Comparison of ENCODE assay signal across 19 mouse cellular contexts in the genomic region with DNA sequence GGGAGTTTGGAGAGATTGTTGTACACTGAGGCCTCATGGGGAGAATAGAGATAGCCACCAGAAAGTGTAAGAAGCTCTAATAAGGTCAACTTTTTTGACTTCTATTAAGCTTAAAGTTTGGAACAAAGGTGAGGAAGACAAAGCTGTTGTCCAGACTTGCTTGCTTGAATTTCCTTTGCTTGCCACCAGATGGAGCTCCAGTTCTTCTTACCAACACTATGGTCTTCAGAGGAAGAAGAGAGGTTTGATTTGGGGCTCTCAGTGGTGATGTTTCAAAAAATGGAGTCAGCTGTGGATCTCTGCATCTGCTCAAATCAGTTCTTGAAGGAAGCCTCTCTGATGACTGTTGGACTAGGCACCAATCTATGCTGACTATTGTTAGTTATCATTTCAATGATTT. TPM values are rescaled to one million over a fixed set of nuclear protein-coding genes. Genes with fewer than 3 reads are reported as not detected.
DNase-seq lines count a peak whose midpoint lies in the region; ATAC-seq and TF ChIP-seq lines count a peak whose summit lies in the region.
"Not testable (repeated sequence)": the region's sequence is repeated elsewhere in the genome, so short reads cannot be mapped to it uniquely, and the experiment has no call there.
"Had no signal": no experiment of that assay in that cellular context is flagged by ENCODE, and none has a peak within 500 bp of the region (broad histone marks: within the 10 kb centered on the region; RNA-seq: fewer than 3 reads in every experiment).

No protein-coding gene starts in this region.

- H3K4me3 ChIP-seq in heart, postnatal 0 days (ENCODE audit: low read depth, low read length); lung, embryonic 14.5 days (ENCODE audit: low read depth, low read length): not testable (repeated sequence)

- H3K9ac ChIP-seq in heart, postnatal 0 days (replicated peaks; ENCODE audit: low read depth, low read length); lung, embryonic 14.5 days: not testable (repeated sequence)

- DNase-seq in 3T3-L1 (ENCODE audit: low read depth, low spot score) (peak; percentile 2), NIH3T3 (ENCODE audit: low read depth) (peak; percentile 6)
- DNase-seq in heart, postnatal 0 days (ENCODE audit: low spot score); lung, embryonic 14.5 days: not testable (repeated sequence)
- peak; percentile 13 for DNase-seq in kidney, postnatal 10 days
- DNase-seq in left cerebral cortex, adult 11 months (ENCODE audit: low spot score): peak; percentile 18
- peak; percentile 18 for DNase-seq in retina, embryonic 14.5 days (ENCODE audit: low spot score)

- not testable (repeated sequence) for H3K36me3 ChIP-seq in heart, postnatal 0 days (replicated peaks; ENCODE audit: control insufficient read depth, insufficient read depth, low read length); lung, embryonic 14.5 days (ENCODE audit: insufficient read depth)

- not testable (repeated sequence) for H3K4me1 ChIP-seq in heart, postnatal 0 days (ENCODE audit: control insufficient read depth, insufficient read depth); lung, embryonic 14.5 days (ENCODE audit: insufficient read depth)

- TF ChIP-seq EP300 in heart, postnatal 0 days (IDR thresholded peaks at IDR 0.05; ENCODE audit: low read depth): not testable (repeated sequence)

- not testable (repeated sequence) for H3K27ac ChIP-seq in heart, postnatal 0 days (ENCODE audit: low read depth); lung, embryonic 14.5 days (ENCODE audit: low read depth)

- 0 out of 2 replicates have a peak, but pooled peaks have one; percentile 8 for TF ChIP-seq CTCF in heart, postnatal 0 days (IDR thresholded peaks at IDR 0.05; ENCODE audit: low read depth)
- TF ChIP-seq CTCF in lung, embryonic 14.5 days (IDR thresholded peaks at IDR 0.05; ENCODE audit: low read depth): peak; percentile 41; the same call in 1 of the 2 replicates

- peak; percentile 94 for ATAC-seq in common myeloid progenitor, adult 5-6 weeks (replicated peaks; ENCODE audit: low read depth, poor library complexity, severe bottlenecking)
- ATAC-seq in heart, postnatal 0 days (ENCODE audit: insufficient read depth, low read depth); lung, embryonic 14.5 days (ENCODE audit: insufficient read depth): not testable (repeated sequence)

- not testable (repeated sequence) for H3K27me3 ChIP-seq in heart, postnatal 0 days (ENCODE audit: control insufficient read depth, insufficient read depth, low read length); lung, embryonic 14.5 days (ENCODE audit: insufficient read depth, low read length)

- not testable (repeated sequence) for H3K9me3 ChIP-seq in heart, postnatal 0 days (replicated peaks; ENCODE audit: control insufficient read depth, low read length); lung, embryonic 14.5 days (ENCODE audit: low read depth, low read length)

- H3K4me2 ChIP-seq in heart, postnatal 0 days (ENCODE audit: low read depth, low read length); lung, embryonic 14.5 days: not testable (repeated sequence)

RNA-seq across cellular contexts. Expression of a gene that starts 44.1 kb away (rescaled TPM):
- not detected in 2 replicates for total RNA-seq in common myeloid progenitor, adult 5-6 weeks (2017)
- total RNA-seq in heart, postnatal 0 days (2014; rRNA removed; ENCODE audit: low replicate concordance): not detected in 2 replicates
- not detected in 2 replicates for polyA plus RNA-seq in heart, postnatal 0 days (2015; fragmentation: Nextera tagmentation; extraction: Ambion mirVana)
- polyA plus RNA-seq in lung, embryonic 14.5 days (2014; fragmentation: Nextera tagmentation; extraction: Ambion mirVana): not detected in 2 replicates
- total RNA-seq: adrenal gland, postnatal 25 days; ES-E14; gastrocnemius, postnatal 36 days; hematopoietic stem cell, adult 5-6 weeks; left cerebral cortex, postnatal 10 days had no signal
- polyA plus RNA-seq: embryonic facial prominence, embryonic 12.5 days; heart, embryonic 12.5 days; inflammation-experienced regulatory T-cells, adult 6 months; liver, embryonic 11.5 days; midbrain, embryonic 12.5 days; myocyte had no signal
